Mouse (Mus musculus) CD4-positive, CD25-positive, alpha-beta regulatory T cell, adult 2 months (primary cell): ENCODE results near the gene Cldn7.
"Not testable (repeated sequence)": the region's sequence is repeated elsewhere in the genome, so short reads cannot be mapped to it uniquely, and the experiment has no call there.

Experiments
- DNase-seq: peaks from one replicate; pipeline ENCODE4 v3.0.0-alpha.2; 2012; ENCODE audit warnings: low read depth, low spot score

The Cldn7 gene

GRCm38 (mm10) chr11:69964650-69965270 lies at the start of gene Cldn7:
Gene Cldn7, plus strand, starts transcription at chr11:69964779.
- no peak for DNase-seq

GRCm38 (mm10) chr11:69914917-69915430 lies 49.6 kb upstream of the Cldn7 start:
- no peak for DNase-seq

- no peak for DNase-seq
Observed at GRCm38 (mm10) chr11:69915667-69916627, 48.6 kb upstream of the Cldn7 start.

GRCm38 (mm10) chr11:69916652-69917378 lies 47.8 kb upstream of the Cldn7 start:
- not testable (repeated sequence) for DNase-seq

- DNase-seq = no peak
Observed at GRCm38 (mm10) chr11:69917379-69917948, 47.1 kb upstream of the Cldn7 start.

- no peak for DNase-seq
Observed at GRCm38 (mm10) chr11:69918118-69918517, 46.5 kb upstream of the Cldn7 start.

- no peak for DNase-seq
Observed at GRCm38 (mm10) chr11:69919053-69919452, 45.5 kb upstream of the Cldn7 start.

- DNase-seq = peak; percentile 93
Observed at GRCm38 (mm10) chr11:69919661-69920265, 44.8 kb upstream of the Cldn7 start.

GRCm38 (mm10) chr11:69920266-69921031 lies 44.1 kb upstream of the Cldn7 start:
- peak; percentile 71 for DNase-seq

GRCm38 (mm10) chr11:69921114-69922011 lies 43.2 kb upstream of the Cldn7 start, which contains the start of gene Eif5a:
Gene Eif5a, minus strand, starts transcription at chr11:69921958.
- DNase-seq = peak; percentile 100

- peak; percentile 61 for DNase-seq
Observed at GRCm38 (mm10) chr11:69922012-69922756, 42.4 kb upstream of the Cldn7 start.

- no peak for DNase-seq
Observed at GRCm38 (mm10) chr11:69922796-69923195, 41.8 kb upstream of the Cldn7 start.

- DNase-seq = peak; percentile 22
Observed at GRCm38 (mm10) chr11:69927501-69927900, 37.1 kb upstream of the Cldn7 start.

- DNase-seq = no peak
Observed at GRCm38 (mm10) chr11:69929712-69930111, 34.9 kb upstream of the Cldn7 start.

GRCm38 (mm10) chr11:69930176-69930575 lies 34.4 kb upstream of the Cldn7 start:
- DNase-seq = not testable (repeated sequence)

- no peak for DNase-seq
Observed at GRCm38 (mm10) chr11:69930967-69931537, 33.5 kb upstream of the Cldn7 start.

- no peak for DNase-seq
Observed at GRCm38 (mm10) chr11:69931769-69932168, 32.8 kb upstream of the Cldn7 start.

- DNase-seq = peak; percentile 52
Observed at GRCm38 (mm10) chr11:69932254-69932653, 32.3 kb upstream of the Cldn7 start.
